ENCODE assay signal across 27 mouse cellular contexts in genomic region chr6:117241206-117241605, GRCm38 (mm10).
A peak's percentile ranks its signal among the peaks of the same experiment; 100 is the strongest.
DNase-seq lines count a peak whose midpoint lies in the region; ATAC-seq and TF ChIP-seq lines count a peak whose summit lies in the region.
"Had no signal": no experiment of that assay in that cellular context is flagged by ENCODE, and none has a peak within 500 bp of the region (broad histone marks: within the 10 kb centered on the region; RNA-seq: fewer than 3 reads in every experiment).

No protein-coding gene starts in this region.

- H3ac ChIP-seq in myocyte (ENCODE audit: control insufficient read depth, insufficient read length) = no peak overlapping the region

- no peaks in the 10 kb centered on the region for H3K36me3 ChIP-seq in myocyte (ENCODE audit: control insufficient read depth, insufficient read depth)
- H3K36me3 ChIP-seq: embryonic facial prominence, embryonic 12.5 days; forebrain, embryonic 12.5 days; forebrain, embryonic 15.5 days; heart, embryonic 12.5 days; heart, embryonic 15.5 days had no signal

- peak overlapping the region; percentile 35 for H3K4me2 ChIP-seq in myocyte (ENCODE audit: low read depth)
- H3K4me2 ChIP-seq: embryonic facial prominence, embryonic 12.5 days; forebrain, embryonic 12.5 days; forebrain, embryonic 15.5 days; heart, embryonic 12.5 days; heart, embryonic 15.5 days; hindbrain, embryonic 14.5 days had no signal

- ATAC-seq in hematopoietic stem cell, adult 5-6 weeks (replicated peaks in 1 of 2; ENCODE audit: insufficient read depth in 1 of 2, low FRiP score in 2 of 2, low TSS enrichment in 1 of 2, low read depth in 1 of 2, poor library complexity in 2 of 2, severe bottlenecking in 2 of 2) = peak; percentile 39 to 69; a peak in 3 of 4 replicates
- ATAC-seq: forebrain, embryonic 15.5 days; hindbrain, postnatal 0 days; inflammation-experienced regulatory T-cells, adult 6 months; intestine, embryonic 16.5 days; Patski had no signal

- DNase-seq in 3T3-L1 (ENCODE audit: low read depth, low spot score) = peak; percentile 37
- DNase-seq in Muller cell, postnatal 12 days (ENCODE audit: inconsistent ontology term) = peak; percentile 22
- DNase-seq in layer of hippocampus, postnatal 10 days (ENCODE audit: low spot score in 2 of 2) = no peak
- DNase-seq in cerebellum, postnatal 14 days = no peak
- no peak for DNase-seq in adrenal gland, adult 8-10 months
- DNase-seq: adrenal gland, postnatal 14 days; cerebellum, adult 11 months; cerebellum, adult 2 months; cerebellum, adult 9-11 months; cerebellum, postnatal 36 days; gastrocnemius, postnatal 10 days; heart, adult 18-20 months; heart, postnatal 10 days; heart, postnatal 36 days had no signal

- no peaks in the 10 kb centered on the region for H3K27me3 ChIP-seq in myocyte (ENCODE audit: control insufficient read depth, insufficient read depth, insufficient read length)
- H3K27me3 ChIP-seq: forebrain, embryonic 12.5 days; forebrain, embryonic 15.5 days; Patski had no signal

- H3K4me3 ChIP-seq in myocyte = no peak overlapping the region
- H3K4me3 ChIP-seq: embryonic facial prominence, embryonic 12.5 days; erythroblast, embryonic 14.5 days; forebrain, embryonic 12.5 days; forebrain, embryonic 15.5 days; heart, embryonic 12.5 days; heart, embryonic 15.5 days had no signal

- no peaks in the 10 kb centered on the region for H3K79me2 ChIP-seq in myocyte (ENCODE audit: control insufficient read depth, insufficient read depth)

- no peak for TF ChIP-seq POLR2A in myocyte (IDR thresholded peaks at IDR 0.05; ENCODE audit: insufficient read length, low read depth)

TF ChIP-seq in myocyte, 11 proteins besides CTCF, POLR2A, EP300 and RAD21:
- TF ChIP-seq MYOG (IDR thresholded peaks at IDR 0.05; ENCODE audit: control insufficient read depth in 1 of 3, insufficient read depth in 1 of 3, insufficient read length in 2 of 3, low read depth in 2 of 3) = no peak
- no peak for TF ChIP-seq CEBPB (IDR thresholded peaks at IDR 0.05; ENCODE audit: insufficient read depth, poor library complexity, severe bottlenecking)
- TF ChIP-seq TCF12 (IDR thresholded peaks at IDR 0.05; ENCODE audit: insufficient read depth, poor library complexity, severe bottlenecking) = no peak
- no peak for TF ChIP-seq USF1 (IDR thresholded peaks at IDR 0.05; ENCODE audit: low read depth)
- no peak for TF ChIP-seq TCF3 (IDR thresholded peaks at IDR 0.05; ENCODE audit: insufficient read length, low read depth)
- no peak for TF ChIP-seq E2F4 (IDR thresholded peaks at IDR 0.05; ENCODE audit: insufficient read depth)
- no peak for TF ChIP-seq MYOD1 (IDR thresholded peaks at IDR 0.05; ENCODE audit: control insufficient read depth in 1 of 3, insufficient read length in 2 of 3, low read depth in 2 of 3)

Comparison
In these comparisons a context has a peak if more than half of its experiments do, and no peak if none do; other contexts are left out.
1. DNase-seq: peak in 3T3-L1 (single experiment) and Muller cell, postnatal 12 days (single experiment); none in layer of hippocampus, postnatal 10 days (0 of 2), cerebellum, postnatal 14 days (0 of 2) and adrenal gland, adult 8-10 months (single experiment).